Mouse (Mus musculus): ENCODE measurements around the gene Tmem108. TPM values are rescaled to one million over a fixed set of nuclear protein-coding genes. Genes with fewer than 3 reads are reported as not detected.

The Tmem108 gene
- polyA plus RNA-seq, 1 experiment from 2014 or later: 13.3 TPM

DNA sequence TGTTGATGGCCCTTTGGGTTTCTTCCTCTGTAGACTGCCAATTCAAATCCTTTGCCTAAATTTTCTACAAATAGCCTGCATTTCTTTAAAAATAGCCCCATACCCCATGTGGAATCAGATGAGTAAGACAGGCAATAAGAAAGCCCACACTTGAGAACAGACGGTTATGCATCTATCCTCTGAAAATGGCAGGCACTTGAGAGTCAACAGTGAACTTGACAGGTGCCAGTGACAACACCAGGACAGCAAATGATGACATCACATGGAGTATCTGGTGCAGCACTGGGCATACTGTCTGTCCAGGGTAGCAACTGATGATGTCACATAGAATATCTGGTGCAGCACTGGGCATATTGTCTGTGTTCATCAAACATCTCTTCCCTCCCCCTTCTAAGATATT lies 61.4 kb downstream of the Tmem108 start:
- 81% methylated on average over 1 of the region's 1 CpGs for WGBS

DNA sequence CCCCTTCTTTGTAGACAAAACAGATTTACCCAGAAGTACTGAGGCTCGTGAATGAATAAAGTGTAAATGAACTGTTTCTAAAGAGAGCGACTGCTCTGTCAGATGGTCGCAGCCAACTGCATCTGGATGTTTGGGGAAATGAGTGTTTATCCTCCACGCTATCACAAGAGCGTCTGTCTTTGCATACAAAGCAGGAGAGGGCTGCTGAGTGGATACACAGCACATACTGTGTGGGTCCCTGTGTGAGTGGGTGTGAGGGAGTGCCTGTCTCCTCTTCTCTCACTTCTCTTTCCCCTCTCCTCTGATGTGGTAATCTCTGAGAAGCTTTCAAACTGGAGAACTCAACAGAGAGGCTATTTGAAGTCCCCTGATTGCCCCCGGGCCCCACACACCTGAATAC lies 64.7 kb downstream of the Tmem108 start:
- no peaks in the 10 kb centered on the region for H3K4me1 ChIP-seq
- 17% methylated on average over 6 of the region's 6 CpGs for WGBS
- H3K9me3 ChIP-seq: no peaks in the 10 kb centered on the region
- H3K27me3 ChIP-seq: no peaks in the 10 kb centered on the region
- no peak for ATAC-seq (ENCODE audit: borderline replicate concordance, extremely low read depth, low FRiP score, low TSS enrichment)
- no peak overlapping the region for H3K9ac ChIP-seq
- H3K4me3 ChIP-seq: no peak overlapping the region
- no peak overlapping the region for H3K27ac ChIP-seq
- H3K36me3 ChIP-seq: no peaks in the 10 kb centered on the region
- no peak overlapping the region for H3K4me2 ChIP-seq

More for the DNA sequence above, 61.4 kb downstream of the Tmem108 start:
- Histone ChIP-seq H3K36me3 (no peaks in the 10 kb centered on the region), H3K27me3 (no peaks in the 10 kb centered on the region), H3K9ac (no peak overlapping the region), H3K4me1 (no peaks in the 10 kb centered on the region), H3K27ac (no peak overlapping the region), H3K9me3 (no peaks in the 10 kb centered on the region), H3K4me2 (no peak overlapping the region), H3K4me3 (no peak overlapping the region)
- no peak for ATAC-seq (ENCODE audit: borderline replicate concordance, extremely low read depth, low FRiP score, low TSS enrichment)

DNA sequence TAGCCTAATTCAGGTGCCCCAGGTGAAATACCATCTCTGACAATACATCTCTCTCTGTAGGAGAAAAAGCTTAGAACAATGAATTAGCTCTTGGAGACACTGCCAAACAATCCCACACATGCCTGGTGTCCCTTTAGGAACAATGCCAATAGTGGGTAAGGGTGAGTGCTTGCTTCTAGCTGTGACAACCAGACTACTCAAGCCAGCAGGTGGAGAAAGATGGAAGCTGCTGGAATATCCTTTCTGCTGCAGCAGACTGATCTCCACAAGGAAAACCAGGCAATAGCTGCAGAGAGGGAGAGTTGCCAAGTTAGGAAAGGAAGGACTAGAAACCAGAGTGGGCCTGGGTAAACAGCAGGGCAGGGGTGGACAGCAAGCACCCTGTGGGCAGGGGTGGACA lies 67.8 kb downstream of the Tmem108 start:
- Histone ChIP-seq H3K27ac (no peak overlapping the region), H3K9ac (no peak overlapping the region), H3K36me3 (no peaks in the 10 kb centered on the region), H3K4me1 (no peaks in the 10 kb centered on the region), H3K4me2 (no peak overlapping the region), H3K4me3 (no peak overlapping the region), H3K27me3 (no peaks in the 10 kb centered on the region), H3K9me3 (no peaks in the 10 kb centered on the region)
- no peak for ATAC-seq (ENCODE audit: borderline replicate concordance, extremely low read depth, low FRiP score, low TSS enrichment)

DNA sequence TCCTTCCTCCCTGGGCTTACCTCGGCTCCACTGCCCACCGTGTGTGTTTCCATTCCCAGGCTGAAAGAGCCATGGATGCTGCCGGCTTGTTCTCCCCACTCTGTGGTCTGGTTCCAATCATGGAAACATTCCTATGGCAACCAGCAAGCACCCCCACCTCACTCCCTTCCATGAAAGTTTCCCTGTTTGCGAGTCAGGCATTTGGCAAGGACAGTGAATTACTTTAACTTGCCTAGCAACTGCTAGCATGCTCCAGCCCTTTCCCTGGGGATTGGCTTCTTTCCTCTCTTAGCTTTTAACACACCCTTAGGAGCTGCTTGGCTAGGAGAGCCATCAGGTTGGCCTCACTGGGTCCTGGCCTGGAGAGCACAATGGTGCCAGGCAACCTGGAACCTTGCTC lies 68.9 kb downstream of the Tmem108 start:
- no peak overlapping the region for H3K9ac ChIP-seq
- H3K27me3 ChIP-seq: no peaks in the 10 kb centered on the region
- H3K36me3 ChIP-seq: no peaks in the 10 kb centered on the region
- ATAC-seq (ENCODE audit: borderline replicate concordance, extremely low read depth, low FRiP score, low TSS enrichment): no peak
- H3K4me2 ChIP-seq: no peak overlapping the region
- no peaks in the 10 kb centered on the region for H3K9me3 ChIP-seq
- H3K4me1 ChIP-seq: no peaks in the 10 kb centered on the region
- H3K27ac ChIP-seq: no peak overlapping the region
- WGBS: 71% methylated on average over 4 of the region's 4 CpGs
- H3K4me3 ChIP-seq: no peak overlapping the region

DNA sequence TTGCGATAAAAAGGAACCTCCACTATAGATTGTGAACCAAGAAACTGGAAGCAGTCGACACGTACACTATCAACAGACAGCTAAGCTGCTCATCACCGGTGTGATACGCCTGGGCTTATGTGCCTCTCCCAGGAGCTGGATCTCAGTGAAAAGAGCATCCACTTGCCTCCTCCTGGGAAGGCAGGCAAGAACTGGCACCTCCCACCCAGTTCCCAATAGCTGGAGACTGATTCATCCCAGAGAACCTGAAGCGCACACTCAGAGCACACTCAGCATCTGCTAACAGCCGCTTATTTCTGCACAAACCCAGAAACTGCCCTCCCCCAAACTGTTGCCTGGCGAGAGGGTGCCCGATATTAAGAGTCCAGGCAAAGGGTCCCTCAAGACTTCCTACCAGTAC lies 69.8 kb downstream of the Tmem108 start:
- 84% methylated on average over 9 of the region's 9 CpGs for WGBS
- Histone ChIP-seq H3K4me1 (no peaks in the 10 kb centered on the region), H3K4me3 (no peak overlapping the region), H3K4me2 (no peak overlapping the region), H3K9me3 (no peaks in the 10 kb centered on the region), H3K9ac (no peak overlapping the region), H3K27ac (no peak overlapping the region), H3K27me3 (no peaks in the 10 kb centered on the region), H3K36me3 (no peaks in the 10 kb centered on the region)
- ATAC-seq (ENCODE audit: borderline replicate concordance, extremely low read depth, low FRiP score, low TSS enrichment): no peak

DNA sequence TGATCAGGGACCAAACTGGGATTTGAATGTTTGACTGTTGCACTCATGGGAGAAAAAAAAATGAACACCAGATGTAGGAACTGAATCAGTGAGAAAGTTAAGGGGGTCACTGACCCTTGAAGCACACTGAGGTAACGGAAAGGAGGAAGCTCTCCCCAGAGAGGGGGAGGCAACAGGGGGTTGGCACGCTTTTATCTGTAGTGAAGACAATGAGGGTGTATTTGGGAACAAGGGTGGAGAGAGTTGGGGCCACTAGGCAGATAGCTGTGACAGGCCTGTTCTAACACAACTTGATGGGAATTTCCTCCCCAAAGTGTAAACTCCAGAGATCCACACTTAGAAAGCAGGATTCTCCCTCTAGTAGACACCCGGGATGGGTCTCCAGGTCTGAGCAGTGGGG lies 71.2 kb downstream of the Tmem108 start:
- H3K4me1 ChIP-seq: no peaks in the 10 kb centered on the region
- H3K27ac ChIP-seq: no peak overlapping the region
- no peaks in the 10 kb centered on the region for H3K36me3 ChIP-seq
- H3K4me3 ChIP-seq: no peak overlapping the region
- no peak overlapping the region for H3K4me2 ChIP-seq
- no peak for ATAC-seq (ENCODE audit: borderline replicate concordance, extremely low read depth, low FRiP score, low TSS enrichment)
- no peak overlapping the region for H3K9ac ChIP-seq
- H3K27me3 ChIP-seq: no peaks in the 10 kb centered on the region
- 41% methylated on average over 3 of the region's 3 CpGs for WGBS
- H3K9me3 ChIP-seq: no peaks in the 10 kb centered on the region

DNA sequence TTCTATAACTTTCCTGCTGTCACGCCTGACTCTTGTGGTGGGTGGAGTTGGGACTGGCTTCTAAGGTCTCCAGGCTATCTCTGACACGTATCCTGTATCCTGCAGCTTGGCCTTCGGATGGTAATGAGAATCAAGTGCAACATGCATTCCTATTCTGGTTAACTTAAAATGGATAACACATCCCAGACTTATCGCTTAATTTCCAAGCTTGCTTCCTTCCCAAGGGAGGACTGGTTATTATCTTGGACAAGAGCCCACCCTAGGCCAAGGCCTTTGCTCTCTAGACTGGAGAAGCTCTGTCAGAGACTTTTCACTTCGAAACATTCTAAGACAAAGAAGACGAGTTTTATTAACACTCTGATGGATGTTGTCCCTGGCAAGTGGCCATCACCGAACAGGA lies 71.9 kb downstream of the Tmem108 start:
- no peak overlapping the region for H3K4me3 ChIP-seq
- no peak overlapping the region for H3K9ac ChIP-seq
- no peak overlapping the region for H3K27ac ChIP-seq
- no peak for ATAC-seq (ENCODE audit: borderline replicate concordance, extremely low read depth, low FRiP score, low TSS enrichment)
- no peaks in the 10 kb centered on the region for H3K4me1 ChIP-seq
- no peaks in the 10 kb centered on the region for H3K36me3 ChIP-seq
- H3K4me2 ChIP-seq: no peak overlapping the region
- H3K27me3 ChIP-seq: no peaks in the 10 kb centered on the region
- H3K9me3 ChIP-seq: no peaks in the 10 kb centered on the region
- WGBS: 56% methylated on average over 7 of the region's 7 CpGs

DNA sequence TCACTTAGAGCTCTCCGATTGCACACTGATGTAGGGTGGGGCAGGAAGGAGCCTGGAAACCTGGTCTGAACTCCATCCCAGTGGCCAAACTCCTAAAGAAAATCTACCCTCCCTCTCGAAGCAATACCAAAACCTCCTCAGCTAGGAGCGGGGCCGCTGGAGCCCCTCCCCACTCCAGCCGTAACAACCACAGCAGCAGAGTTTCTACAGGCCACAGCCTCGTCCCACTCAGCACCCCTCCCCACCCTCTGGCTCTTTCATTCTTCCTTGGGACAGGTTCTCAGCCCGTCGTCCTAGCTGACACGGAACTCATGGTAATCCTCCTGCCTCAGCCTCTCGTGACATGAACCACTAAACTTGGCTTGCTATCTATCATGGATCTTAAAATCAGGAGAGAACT lies 72.6 kb downstream of the Tmem108 start:
- no peak for ATAC-seq (ENCODE audit: borderline replicate concordance, extremely low read depth, low FRiP score, low TSS enrichment)
- H3K36me3 ChIP-seq: no peaks in the 10 kb centered on the region
- no peaks in the 10 kb centered on the region for H3K4me1 ChIP-seq
- no peak overlapping the region for H3K4me2 ChIP-seq
- H3K9ac ChIP-seq: no peak overlapping the region
- H3K27me3 ChIP-seq: no peaks in the 10 kb centered on the region
- H3K4me3 ChIP-seq: no peak overlapping the region
- H3K9me3 ChIP-seq: no peaks in the 10 kb centered on the region
- H3K27ac ChIP-seq: no peak overlapping the region
- 80% methylated on average over 10 of the region's 10 CpGs for WGBS

DNA sequence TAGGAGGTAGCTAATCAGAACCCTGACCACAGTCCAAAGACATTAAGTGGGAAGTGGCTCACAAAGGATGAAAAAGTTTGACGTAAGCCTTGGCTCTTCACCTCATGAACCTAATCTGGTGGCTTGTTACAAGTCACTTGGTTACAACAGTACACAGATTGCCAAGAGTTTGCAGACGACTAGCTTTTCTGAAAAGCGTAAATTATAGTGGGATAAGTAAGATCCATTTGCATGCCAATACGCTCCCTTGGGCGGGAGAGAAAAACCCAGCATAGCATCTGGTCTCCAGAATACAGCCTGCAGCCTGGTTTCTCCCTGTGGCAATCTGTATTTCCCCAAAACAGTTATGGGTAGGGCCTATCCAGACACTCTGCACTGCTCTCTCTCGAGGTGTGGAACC lies 74.5 kb downstream of the Tmem108 start:
- Histone ChIP-seq H3K4me2 (no peak overlapping the region), H3K4me3 (no peak overlapping the region), H3K36me3 (no peaks in the 10 kb centered on the region), H3K27ac (no peak overlapping the region), H3K27me3 (no peaks in the 10 kb centered on the region), H3K9ac (no peak overlapping the region), H3K4me1 (no peaks in the 10 kb centered on the region), H3K9me3 (no peaks in the 10 kb centered on the region)
- 63% methylated on average over 6 of the region's 6 CpGs for WGBS
- ATAC-seq (ENCODE audit: borderline replicate concordance, extremely low read depth, low FRiP score, low TSS enrichment): no peak

DNA sequence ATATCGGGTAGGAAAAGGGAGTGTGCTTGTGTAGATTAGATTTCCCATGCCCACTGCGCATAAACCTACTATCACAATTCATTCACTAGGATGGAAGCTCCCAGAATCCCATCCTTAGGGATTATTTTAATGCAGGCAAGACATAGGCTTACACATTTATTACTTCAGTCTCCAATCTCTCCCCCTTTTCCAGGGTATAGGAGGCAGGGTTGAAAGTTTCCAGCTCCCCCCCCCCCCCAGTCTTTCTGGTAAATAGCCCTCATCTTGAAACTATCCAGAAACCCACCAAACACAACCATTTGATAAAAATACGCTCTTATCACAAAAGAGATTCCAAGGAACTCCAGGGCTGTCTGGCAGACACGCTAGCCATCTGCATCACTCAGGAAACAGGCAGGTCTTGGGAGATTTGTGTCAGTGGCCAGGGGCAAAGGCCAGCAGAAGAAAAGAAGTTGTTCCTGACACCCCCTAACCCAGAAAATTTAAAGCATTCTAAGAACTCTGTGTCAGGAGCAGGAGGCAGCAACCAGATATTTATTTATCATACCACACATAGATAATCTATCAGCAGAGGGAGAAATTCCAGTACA lies 79.8 kb downstream of the Tmem108 start:
- Histone ChIP-seq H3K9ac (no peak overlapping the region), H3K4me3 (no peak overlapping the region), H3K4me2 (no peak overlapping the region), H3K9me3 (no peaks in the 10 kb centered on the region), H3K27ac (no peak overlapping the region), H3K27me3 (no peaks in the 10 kb centered on the region), H3K36me3 (no peaks in the 10 kb centered on the region), H3K4me1 (no peaks in the 10 kb centered on the region)
- ATAC-seq (ENCODE audit: borderline replicate concordance, extremely low read depth, low FRiP score, low TSS enrichment): no peak
- 41% methylated on average over 4 of the region's 4 CpGs for WGBS

DNA sequence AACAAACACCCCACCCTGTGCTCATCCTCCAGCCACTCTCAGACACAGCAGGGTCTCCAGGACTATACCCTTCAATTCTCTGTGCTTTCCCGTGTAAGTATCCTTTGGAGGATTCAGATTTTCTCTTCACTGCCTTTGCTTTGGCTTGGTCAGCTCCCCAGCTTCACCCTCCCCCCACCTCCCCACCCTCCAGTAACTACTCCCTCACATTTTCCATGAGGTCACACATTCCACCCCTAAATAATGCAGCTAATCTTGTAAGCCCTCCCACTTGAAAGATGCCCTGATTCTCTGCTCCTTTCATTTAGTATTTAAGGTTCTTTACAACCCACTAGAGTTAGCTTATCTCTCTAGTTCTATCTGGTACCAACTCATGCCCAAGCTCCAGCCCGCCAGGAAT lies 82.4 kb downstream of the Tmem108 start:
- H3K36me3 ChIP-seq: no peaks in the 10 kb centered on the region
- no peak overlapping the region for H3K4me3 ChIP-seq
- 17% methylated on average over 2 of the region's 2 CpGs for WGBS
- no peaks in the 10 kb centered on the region for H3K4me1 ChIP-seq
- no peak for ATAC-seq (ENCODE audit: borderline replicate concordance, extremely low read depth, low FRiP score, low TSS enrichment)
- no peaks in the 10 kb centered on the region for H3K27me3 ChIP-seq
- H3K9me3 ChIP-seq: no peaks in the 10 kb centered on the region
- H3K9ac ChIP-seq: no peak overlapping the region
- no peak overlapping the region for H3K4me2 ChIP-seq
- no peak overlapping the region for H3K27ac ChIP-seq

DNA sequence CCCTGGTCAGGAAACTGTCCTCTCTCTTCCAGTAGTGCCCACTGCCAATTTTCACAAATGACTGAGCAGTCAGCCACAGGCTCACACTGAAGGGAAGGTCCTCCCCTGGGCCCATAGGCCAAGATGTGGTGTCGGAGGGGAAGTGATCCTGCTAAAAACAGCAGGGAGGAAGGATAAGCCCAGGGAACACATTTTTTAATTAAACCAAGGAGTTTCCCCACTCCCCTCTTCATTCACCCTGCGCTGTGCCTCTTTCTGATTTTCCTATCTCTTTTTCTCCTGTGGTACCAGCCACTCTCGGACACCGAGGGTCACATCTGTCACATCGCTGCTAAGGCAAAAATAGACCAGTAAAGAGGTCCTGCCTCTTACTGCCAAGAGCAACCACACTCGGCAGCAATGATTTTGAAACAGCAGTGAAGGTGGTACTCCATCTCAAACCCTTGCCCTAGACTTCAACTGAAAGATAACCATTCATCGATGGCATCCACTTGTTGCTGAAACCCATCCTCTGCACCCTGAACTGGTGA lies 83.0 kb downstream of the Tmem108 start:
- no peaks in the 10 kb centered on the region for H3K36me3 ChIP-seq
- H3K4me3 ChIP-seq: no peak overlapping the region
- H3K27me3 ChIP-seq: no peaks in the 10 kb centered on the region
- H3K27ac ChIP-seq: no peak overlapping the region
- H3K9me3 ChIP-seq: no peaks in the 10 kb centered on the region
- H3K9ac ChIP-seq: no peak overlapping the region
- no peaks in the 10 kb centered on the region for H3K4me1 ChIP-seq
- ATAC-seq (ENCODE audit: borderline replicate concordance, extremely low read depth, low FRiP score, low TSS enrichment): no peak
- 43% methylated on average over 7 of the region's 7 CpGs for WGBS
- H3K4me2 ChIP-seq: no peak overlapping the region

DNA sequence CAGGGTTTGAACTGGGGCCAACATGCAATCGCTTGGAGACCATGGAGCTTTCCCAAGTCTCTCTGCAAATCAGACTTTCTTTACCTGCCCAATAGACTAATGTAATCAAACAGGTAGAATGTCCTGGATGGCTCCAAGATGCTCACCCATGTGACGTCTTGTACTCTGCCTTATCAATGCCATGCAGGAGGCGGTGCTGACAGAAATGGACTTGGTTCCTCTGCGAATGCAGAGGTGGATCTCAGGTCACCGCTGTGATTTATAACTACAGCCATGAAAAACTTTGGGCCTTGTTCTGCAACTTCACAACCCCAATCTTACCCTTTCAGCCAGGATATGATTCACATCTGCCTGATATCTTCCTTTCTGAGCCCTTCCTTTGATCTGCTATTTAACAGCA lies 83.8 kb downstream of the Tmem108 start:
- Histone ChIP-seq H3K27ac (no peak overlapping the region), H3K4me3 (no peak overlapping the region), H3K9me3 (no peaks in the 10 kb centered on the region), H3K36me3 (no peaks in the 10 kb centered on the region), H3K9ac (no peak overlapping the region), H3K4me2 (no peak overlapping the region), H3K4me1 (no peaks in the 10 kb centered on the region), H3K27me3 (no peaks in the 10 kb centered on the region)
- 61% methylated on average over 5 of the region's 5 CpGs for WGBS
- no peak for ATAC-seq (ENCODE audit: borderline replicate concordance, extremely low read depth, low FRiP score, low TSS enrichment)
